Mouse (Mus musculus): ENCODE results near the gene Rpgr.

- TF ChIP-seq CTCF (IDR thresholded peaks at IDR 0.05; ENCODE audit: low read depth) (no peak), EP300 (IDR thresholded peaks at IDR 0.05; ENCODE audit: low read depth) (no peak)
Observed at GRCm38 (mm10) chrX:10219281-10219680, 2.6 kb upstream of the Rpgr start.
